Mouse (Mus musculus) midbrain, embryonic 10.5 days (tissue): ENCODE results near the gene Ccdc141. TPM values are rescaled to one million over a fixed set of nuclear protein-coding genes. Genes with fewer than 3 reads are reported as not detected.

Source experiments
- DNase-seq: peaks from one replicate; pipeline ENCODE4 v3.0.0-alpha.2; 2017; ENCODE audit warnings: low spot score
- H3K27ac ChIP-seq: fragments of 300-500 bp; sonication (generic); replicated peaks from 2 replicates; pipeline ENCODE4 v1.5.1; 2016; ENCODE audit warnings: mild to moderate bottlenecking
- H3K27me3 ChIP-seq: fragments of 300-500 bp; sonication (generic); 2 replicates; pipeline ENCODE4 v1.6.1; 2016; ENCODE audit warnings: low read depth, mild to moderate bottlenecking; ENCODE audit not compliant: poor library complexity, severe bottlenecking
- H3K36me3 ChIP-seq: fragments of 300-500 bp; sonication (generic); 2 replicates; pipeline ENCODE4 v1.6.1; 2016; ENCODE audit warnings: mild to moderate bottlenecking, moderate library complexity
- H3K4me1 ChIP-seq: fragments of 300-500 bp; sonication (generic); 2 replicates; pipeline ENCODE4 v1.6.1; 2016
- H3K4me3 ChIP-seq: fragments of 300-500 bp; sonication (generic); 2 replicates; pipeline ENCODE4 v1.5.1; 2016; ENCODE audit warnings: mild to moderate bottlenecking, moderate library complexity
- H3K9me3 ChIP-seq: fragments of 300-500 bp; sonication (generic); replicated peaks from 2 replicates; pipeline ENCODE4 v1.6.1; 2016; ENCODE audit warnings: mild to moderate bottlenecking
- WGBS: fragments of 180-500 bp; shearing (Covaris S2); methylation state at CpG from one replicate; pipeline ENCODE4 v1.1.7; 2016; 5-methylcytosine and 5-hydroxymethylcytosine counted together
- polyA plus RNA-seq: library from polyadenylated mRNA; unstranded; fragments of >200 nt; fragmentation: Nextera tagmentation; extraction: Ambion mirVana; gene quantifications from 2 replicates; pipeline ENCODE4 v1.2.1, GENCODE M21; 2016

Ccdc141 gene
- polyA plus RNA-seq, 1 experiment from 2014 or later = 4.3 TPM

- 90% methylated on average over 8 of the region's 8 CpGs for WGBS
- H3K36me3 ChIP-seq = no peaks in the 10 kb centered on the region
- no peak for DNase-seq
- H3K9me3 ChIP-seq = no peaks in the 10 kb centered on the region
- H3K4me1 ChIP-seq = 0 out of 2 replicates have a peak, but pooled peaks cover 3% of the 10 kb centered on the region
- H3K27ac ChIP-seq = no peak overlapping the region
- H3K4me3 ChIP-seq = no peak overlapping the region
- no peaks in the 10 kb centered on the region for H3K27me3 ChIP-seq
These were observed 19.2 kb downstream of the Ccdc141 start for GRCm38 (mm10) chr2:77151255-77151654.

DNA sequence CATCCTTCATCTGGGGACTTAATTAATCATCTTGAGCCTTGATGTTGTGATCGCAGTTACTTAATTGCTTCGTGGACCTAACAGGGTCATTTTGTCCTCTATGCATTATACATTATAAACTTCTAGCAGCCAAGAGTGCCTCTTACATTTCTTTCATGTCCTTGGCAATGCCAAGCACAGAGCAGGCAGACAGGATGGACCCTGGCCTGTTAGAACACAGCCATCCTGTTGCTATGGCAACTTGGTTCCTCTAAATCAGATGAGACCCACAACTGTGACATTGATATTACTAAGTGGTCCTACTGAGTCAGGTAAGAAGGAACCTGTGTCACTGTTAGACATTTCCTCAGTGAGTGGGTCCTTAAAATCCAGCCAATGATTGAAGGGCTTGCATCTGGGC, 20.9 kb downstream of the Ccdc141 start:
- no peak for DNase-seq
- 76% methylated on average over 2 of the region's 2 CpGs for WGBS
- no peak overlapping the region for H3K27ac ChIP-seq
- H3K36me3 ChIP-seq = no peaks in the 10 kb centered on the region
- H3K4me1 ChIP-seq = 0 out of 2 replicates have a peak, but pooled peaks cover 3% of the 10 kb centered on the region
- no peaks in the 10 kb centered on the region for H3K27me3 ChIP-seq
- no peaks in the 10 kb centered on the region for H3K9me3 ChIP-seq
- no peak overlapping the region for H3K4me3 ChIP-seq

- 0 out of 2 replicates have a peak, but pooled peaks cover 3% of the 10 kb centered on the region for H3K4me1 ChIP-seq
- no peak for DNase-seq
- 72% methylated on average over 4 of the region's 4 CpGs for WGBS
- H3K4me3 ChIP-seq = no peak overlapping the region
- H3K27me3 ChIP-seq = no peaks in the 10 kb centered on the region
- H3K36me3 ChIP-seq = no peaks in the 10 kb centered on the region
- H3K9me3 ChIP-seq = no peaks in the 10 kb centered on the region
- H3K27ac ChIP-seq = no peak overlapping the region
These were observed 22.2 kb downstream of the Ccdc141 start for GRCm38 (mm10) chr2:77148215-77148614.

- whole genome bisulfite sequencing = 79% methylated on average over 2 of the region's 2 CpGs
- no peaks in the 10 kb centered on the region for H3K27me3 ChIP-seq
- no peak overlapping the region for H3K4me3 ChIP-seq
- no peak for DNase-seq
- no peaks in the 10 kb centered on the region for H3K9me3 ChIP-seq
- no peak overlapping the region for H3K27ac ChIP-seq
- no peaks in the 10 kb centered on the region for H3K36me3 ChIP-seq
- H3K4me1 ChIP-seq = 0 out of 2 replicates have a peak, but pooled peaks cover 3% of the 10 kb centered on the region
These were observed 23.5 kb downstream of the Ccdc141 start for GRCm38 (mm10) chr2:77146968-77147367.

- WGBS = 80% methylated on average over 3 of the region's 3 CpGs
- H3K4me3 ChIP-seq = no peak overlapping the region
These were observed 24.1 kb downstream of the Ccdc141 start for GRCm38 (mm10) chr2:77146291-77146690.

GRCm38 (mm10) chr2:77143536-77143935, 26.9 kb downstream of the Ccdc141 start:
- Histone ChIP-seq H3K27ac (no peak overlapping the region), H3K36me3 (no peaks in the 10 kb centered on the region), H3K4me1 (no peaks in the 10 kb centered on the region), H3K27me3 (no peaks in the 10 kb centered on the region), H3K4me3 (no peak overlapping the region), H3K9me3 (no peaks in the 10 kb centered on the region)
- WGBS = 90% methylated on average over 6 of the region's 6 CpGs
- no peak for DNase-seq

More at GRCm38 (mm10) chr2:77146291-77146690, 24.1 kb downstream of the Ccdc141 start:
- no peaks in the 10 kb centered on the region for H3K36me3 ChIP-seq
- DNase-seq = no peak
- H3K9me3 ChIP-seq = no peaks in the 10 kb centered on the region
- 0 out of 2 replicates have a peak, but pooled peaks cover 3% of the 10 kb centered on the region for H3K4me1 ChIP-seq
- no peak overlapping the region for H3K27ac ChIP-seq
- H3K27me3 ChIP-seq = no peaks in the 10 kb centered on the region

DNA sequence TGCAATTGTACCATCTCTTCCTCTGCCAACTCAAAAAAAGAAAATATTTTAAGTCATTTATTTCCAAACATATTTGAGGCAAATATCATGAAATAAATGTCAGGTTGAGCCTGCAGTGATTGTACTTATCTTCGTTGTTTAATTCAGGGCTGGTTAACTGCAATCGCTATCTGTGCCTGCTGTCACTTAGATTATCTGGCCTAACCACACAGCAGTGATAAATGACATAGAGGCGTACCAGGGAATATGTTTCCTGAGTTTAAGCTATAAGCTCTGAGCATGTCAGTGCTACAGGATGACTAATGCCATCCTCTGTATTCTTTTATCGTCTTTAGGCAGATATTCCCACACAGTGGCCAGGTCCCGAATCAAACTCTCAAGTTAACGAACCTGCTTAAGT, 31.6 kb downstream of the Ccdc141 start:
- H3K36me3 ChIP-seq = no peaks in the 10 kb centered on the region
- WGBS = 94% methylated on average over 6 of the region's 6 CpGs
- DNase-seq = no peak
- no peaks in the 10 kb centered on the region for H3K27me3 ChIP-seq
- H3K9me3 ChIP-seq = no peaks in the 10 kb centered on the region
- no peak overlapping the region for H3K4me3 ChIP-seq
- H3K27ac ChIP-seq = no peak overlapping the region
- H3K4me1 ChIP-seq = no peaks in the 10 kb centered on the region

DNA sequence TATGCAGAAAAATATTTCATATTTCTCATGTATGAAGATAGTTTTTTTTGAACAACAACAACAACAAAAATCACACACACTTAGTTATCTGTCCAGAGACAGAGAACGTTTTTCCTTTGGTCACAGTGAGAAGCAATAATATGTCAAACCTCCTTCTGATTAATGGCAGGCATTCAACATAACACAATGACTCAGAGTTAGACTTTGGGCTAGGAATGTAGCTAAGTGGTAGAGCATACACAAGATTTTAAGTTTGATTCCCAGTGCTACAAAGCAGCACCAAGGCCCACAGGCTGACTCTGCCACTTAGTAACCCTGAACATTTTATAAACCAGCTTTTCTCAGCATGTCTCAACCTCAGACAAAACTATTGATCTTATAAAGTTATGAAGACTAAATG, 35.5 kb downstream of the Ccdc141 start:
- Histone ChIP-seq H3K36me3 (no peaks in the 10 kb centered on the region), H3K4me3 (no peak overlapping the region), H3K27me3 (no peaks in the 10 kb centered on the region), H3K27ac (no peak overlapping the region), H3K9me3 (no peaks in the 10 kb centered on the region), H3K4me1 (no peaks in the 10 kb centered on the region)
- no peak for DNase-seq
- 83% methylated on average over 1 of the region's 1 CpGs for WGBS

GRCm38 (mm10) chr2:77133407-77133806, 37.0 kb downstream of the Ccdc141 start:
- H3K36me3 ChIP-seq = no peaks in the 10 kb centered on the region
- H3K27me3 ChIP-seq = no peaks in the 10 kb centered on the region
- H3K4me3 ChIP-seq = no peak overlapping the region
- H3K9me3 ChIP-seq = no peaks in the 10 kb centered on the region
- no peak overlapping the region for H3K27ac ChIP-seq
- no peaks in the 10 kb centered on the region for H3K4me1 ChIP-seq
- WGBS = 94% methylated on average over 1 of the region's 1 CpGs
- no peak for DNase-seq

DNA sequence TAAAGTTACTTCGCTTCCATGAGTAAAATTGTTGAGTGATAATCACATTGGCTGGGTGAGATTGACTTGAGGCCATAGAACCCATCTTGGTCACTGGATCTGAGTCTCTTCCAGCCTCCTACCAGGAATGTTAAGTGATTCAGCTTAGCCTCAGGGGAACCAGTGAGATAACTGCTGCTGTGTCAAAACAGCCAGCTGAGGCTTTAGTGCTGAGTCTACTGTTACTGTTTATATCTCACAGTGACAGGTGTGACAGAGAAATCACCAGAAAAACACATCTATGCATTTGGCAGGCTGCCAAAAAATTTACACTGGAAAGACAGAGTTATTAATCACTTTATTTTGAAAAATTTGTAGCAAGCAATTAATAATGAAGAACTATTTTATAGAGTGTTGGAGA, 43.5 kb downstream of the Ccdc141 start:
- Histone ChIP-seq H3K4me3 (no peak overlapping the region), H3K27me3 (no peaks in the 10 kb centered on the region), H3K27ac (no peak overlapping the region), H3K4me1 (no peaks in the 10 kb centered on the region), H3K9me3 (no peaks in the 10 kb centered on the region), H3K36me3 (no peaks in the 10 kb centered on the region)
- no peak for DNase-seq
- 93% methylated on average over 1 of the region's 1 CpGs for WGBS

GRCm38 (mm10) chr2:77118102-77118501, 52.3 kb downstream of the Ccdc141 start:
- H3K4me3 ChIP-seq = no peak overlapping the region
- H3K27me3 ChIP-seq = no peaks in the 10 kb centered on the region
- 89% methylated on average over 6 of the region's 6 CpGs for WGBS
- H3K9me3 ChIP-seq = no peaks in the 10 kb centered on the region
- no peaks in the 10 kb centered on the region for H3K36me3 ChIP-seq
- H3K4me1 ChIP-seq = no peaks in the 10 kb centered on the region
- DNase-seq = no peak
- H3K27ac ChIP-seq = no peak overlapping the region

DNA sequence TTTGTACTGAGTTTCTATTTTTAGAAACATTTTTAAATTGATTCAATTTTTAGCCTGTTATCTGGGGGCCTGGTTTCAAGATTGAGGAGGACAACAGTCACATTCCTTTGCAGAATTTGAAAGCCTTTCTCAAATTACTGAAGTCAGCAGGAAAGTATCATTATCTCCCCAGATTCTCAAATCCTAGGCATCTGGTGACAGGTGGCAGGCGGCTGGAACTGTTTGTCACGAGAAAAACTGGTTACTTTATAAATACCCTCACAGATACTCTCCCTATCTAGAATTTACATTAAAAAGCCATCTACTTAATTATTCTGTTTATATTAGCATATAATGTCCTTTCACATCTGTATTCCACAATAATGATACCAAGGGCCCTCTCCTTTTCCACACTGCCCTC, 56.1 kb downstream of the Ccdc141 start:
- Histone ChIP-seq H3K36me3 (no peaks in the 10 kb centered on the region), H3K4me1 (no peaks in the 10 kb centered on the region), H3K27me3 (no peaks in the 10 kb centered on the region), H3K9me3 (no peaks in the 10 kb centered on the region), H3K27ac (no peak overlapping the region), H3K4me3 (no peak overlapping the region)
- WGBS = 79% methylated on average over 2 of the region's 2 CpGs
- no peak for DNase-seq

DNA sequence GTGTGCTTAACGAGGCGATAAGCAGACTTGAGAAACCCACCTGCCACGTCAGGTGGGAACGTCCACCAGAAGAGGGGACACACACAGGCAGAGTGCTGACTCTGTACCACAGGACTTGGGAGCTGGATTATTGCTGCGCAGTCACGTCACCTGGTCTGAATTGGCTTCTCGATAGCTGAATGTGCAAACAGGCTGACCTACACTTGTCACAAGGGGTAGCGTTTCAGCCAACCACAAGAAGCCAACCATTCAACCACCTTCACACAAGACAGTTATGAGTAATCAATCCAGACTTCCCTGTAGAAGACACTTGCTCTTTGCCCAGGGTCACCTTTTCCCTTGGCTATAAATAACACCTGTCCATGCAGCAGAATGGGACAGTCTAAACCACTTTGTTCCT, 56.6 kb downstream of the Ccdc141 start:
- 94% methylated on average over 8 of the region's 8 CpGs for WGBS
- H3K27me3 ChIP-seq = no peaks in the 10 kb centered on the region
- H3K36me3 ChIP-seq = no peaks in the 10 kb centered on the region

GRCm38 (mm10) chr2:77113026-77113425, 57.4 kb downstream of the Ccdc141 start:
- Histone ChIP-seq H3K9me3 (no peaks in the 10 kb centered on the region), H3K27me3 (no peaks in the 10 kb centered on the region), H3K27ac (no peak overlapping the region), H3K36me3 (no peaks in the 10 kb centered on the region), H3K4me1 (no peaks in the 10 kb centered on the region), H3K4me3 (no peak overlapping the region)
- no peak for DNase-seq
- WGBS = 92% methylated on average over 5 of the region's 5 CpGs

More for the DNA sequence above, 56.6 kb downstream of the Ccdc141 start:
- Histone ChIP-seq H3K4me1 (no peaks in the 10 kb centered on the region), H3K4me3 (no peak overlapping the region), H3K27ac (no peak overlapping the region), H3K9me3 (no peaks in the 10 kb centered on the region)
- DNase-seq = no peak
